Mouse (Mus musculus) embryo, embryonic 11.5 days (tissue): Measurements from ENCODE around the gene Akr1b8.
A peak's percentile ranks its signal among the peaks of the same experiment; 100 is the strongest.
"Not testable (repeated sequence)": the region's sequence is repeated elsewhere in the genome, so short reads cannot be mapped to it uniquely, and the experiment has no call there.

Experiments used
- DNase-seq: peaks from one replicate; pipeline ENCODE4 v3.0.0-alpha.2; 2012; ENCODE audit warnings: low read depth, low spot score

Gene Akr1b8

GRCm38 (mm10) chr6:34346096-34346898 lies 7.6 kb upstream of the Akr1b8 start:
- DNase-seq = peak; percentile 70

DNA sequence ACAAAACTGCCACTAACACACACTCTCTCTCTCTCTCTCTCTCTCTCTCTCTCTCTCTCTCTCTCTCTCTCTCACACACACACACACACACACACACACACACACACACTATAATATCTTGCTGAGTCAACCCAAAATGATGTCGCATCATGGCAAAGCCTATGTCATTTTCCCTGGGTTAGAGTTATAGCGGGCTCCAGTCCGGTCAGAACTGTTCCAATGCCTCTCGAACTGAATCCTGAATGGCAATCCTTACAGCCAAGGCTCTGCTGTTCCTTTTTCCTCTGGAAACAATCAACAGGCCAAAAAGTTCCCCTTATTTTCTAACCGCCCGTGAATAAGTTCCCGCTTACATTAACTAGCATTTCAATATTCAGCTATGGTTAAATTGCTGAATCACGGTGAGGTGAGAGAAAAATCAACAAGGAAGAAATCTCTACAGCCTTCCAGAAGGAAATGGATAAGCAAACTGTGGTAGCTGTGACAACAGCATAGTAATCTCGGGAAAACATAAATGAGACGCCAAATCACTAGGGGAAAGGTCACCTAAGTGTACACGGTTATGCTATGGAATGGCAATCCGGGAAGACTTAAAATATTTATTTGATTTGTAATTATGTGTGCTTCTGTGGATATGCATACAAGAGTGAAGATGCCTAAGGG lies 3.8 kb upstream of the Akr1b8 start:
- no peak for DNase-seq

DNA sequence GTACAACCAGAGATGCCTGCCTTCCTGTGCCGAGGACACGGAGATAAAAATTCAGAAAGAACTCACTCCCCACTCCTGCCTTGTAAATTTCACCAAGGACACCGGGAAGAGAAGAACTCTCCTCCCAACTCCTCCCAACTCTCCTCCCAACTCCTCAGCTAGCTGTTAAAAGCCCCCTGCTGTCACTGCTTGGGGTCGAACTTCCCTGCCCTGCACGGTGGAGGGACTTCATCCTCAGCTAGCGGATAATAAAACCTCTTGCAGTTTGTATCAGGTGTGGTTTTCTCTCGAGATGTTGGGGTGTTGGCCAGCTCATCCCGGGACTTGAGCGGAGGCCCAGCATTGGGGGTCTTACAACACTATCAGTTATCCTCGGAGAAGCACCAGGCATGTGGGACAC lies 2.4 kb upstream of the Akr1b8 start:
- not testable (repeated sequence) for DNase-seq

DNA sequence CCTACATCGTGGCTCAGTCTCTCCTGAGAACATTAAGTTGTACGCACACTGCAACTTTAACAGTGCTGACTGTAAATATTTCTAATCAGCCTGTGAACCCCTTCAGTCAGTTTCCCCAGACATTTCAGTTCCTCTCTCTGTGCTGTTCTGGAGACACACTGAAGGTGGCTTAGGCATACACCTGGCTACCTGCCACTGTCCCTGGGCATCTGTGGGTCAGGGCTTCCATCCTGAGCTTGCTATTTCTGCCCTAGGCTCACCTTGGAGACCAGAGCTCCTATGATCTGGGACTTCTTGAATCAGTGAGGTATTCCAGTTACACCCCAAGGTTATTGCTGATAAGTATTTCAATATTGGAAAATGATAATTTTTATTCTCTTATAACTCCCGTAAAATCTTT lies 1.5 kb upstream of the Akr1b8 start:
- DNase-seq = no peak

DNA sequence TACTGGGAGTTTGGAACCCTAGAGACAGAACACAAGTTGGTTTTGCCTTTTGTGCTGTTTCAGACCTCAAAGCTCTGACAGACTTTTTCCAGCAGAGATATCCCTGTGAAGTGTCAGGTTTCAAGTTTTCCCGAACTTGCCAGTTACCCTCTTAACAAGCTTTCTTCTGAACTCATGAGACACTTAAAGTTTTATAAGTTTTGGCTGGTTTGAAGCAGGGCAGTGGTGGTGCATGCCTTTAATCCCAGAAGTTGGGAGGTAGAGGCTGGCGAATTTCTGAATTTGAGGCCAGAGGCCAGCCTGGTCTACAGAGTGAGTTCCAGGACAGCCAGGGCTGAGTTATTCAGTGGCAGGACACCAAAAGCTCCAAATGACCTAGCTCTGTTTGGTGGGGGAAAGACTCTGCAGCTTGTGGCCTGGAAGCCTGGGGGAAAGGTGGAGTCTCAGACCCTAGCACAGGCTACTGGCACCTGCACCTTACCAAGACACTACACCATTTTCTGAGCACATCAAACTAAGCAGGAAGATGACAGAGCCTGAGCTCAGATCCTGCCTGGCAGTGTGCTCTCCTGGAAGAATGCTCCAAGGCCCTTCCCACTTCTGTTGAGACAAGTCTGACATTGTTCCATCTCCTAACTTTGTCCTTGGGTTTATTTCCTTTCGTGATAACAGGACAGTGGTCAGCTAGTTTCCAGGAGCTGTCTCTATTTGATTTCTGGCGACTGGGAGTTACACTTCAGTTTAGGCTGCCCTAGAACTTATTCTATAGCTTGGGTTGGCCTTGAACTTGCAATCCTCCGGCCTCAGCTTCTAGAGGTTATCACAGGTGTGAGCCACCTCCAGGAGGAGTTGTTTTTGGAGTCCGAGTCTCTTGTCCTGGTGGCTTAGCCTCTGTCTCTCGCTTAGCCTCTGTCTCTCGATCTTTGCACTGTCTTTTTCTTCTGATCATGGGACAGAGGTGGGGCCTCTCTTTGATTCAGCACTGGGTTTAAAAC lies 732 bp downstream of the Akr1b8 start:
- no peak for DNase-seq

GRCm38 (mm10) chr6:34355349-34355747 lies 1.4 kb downstream of the Akr1b8 start:
- no peak for DNase-seq

GRCm38 (mm10) chr6:34355841-34356240 lies 1.9 kb downstream of the Akr1b8 start:
- DNase-seq = no peak

- no peak for DNase-seq
Observed at GRCm38 (mm10) chr6:34364217-34365136, 10.6 kb downstream of the Akr1b8 start.

GRCm38 (mm10) chr6:34367998-34368397 lies 14.1 kb downstream of the Akr1b8 start:
- no peak for DNase-seq

- DNase-seq = no peak
Observed at GRCm38 (mm10) chr6:34370081-34370480, 16.2 kb downstream of the Akr1b8 start.

DNA sequence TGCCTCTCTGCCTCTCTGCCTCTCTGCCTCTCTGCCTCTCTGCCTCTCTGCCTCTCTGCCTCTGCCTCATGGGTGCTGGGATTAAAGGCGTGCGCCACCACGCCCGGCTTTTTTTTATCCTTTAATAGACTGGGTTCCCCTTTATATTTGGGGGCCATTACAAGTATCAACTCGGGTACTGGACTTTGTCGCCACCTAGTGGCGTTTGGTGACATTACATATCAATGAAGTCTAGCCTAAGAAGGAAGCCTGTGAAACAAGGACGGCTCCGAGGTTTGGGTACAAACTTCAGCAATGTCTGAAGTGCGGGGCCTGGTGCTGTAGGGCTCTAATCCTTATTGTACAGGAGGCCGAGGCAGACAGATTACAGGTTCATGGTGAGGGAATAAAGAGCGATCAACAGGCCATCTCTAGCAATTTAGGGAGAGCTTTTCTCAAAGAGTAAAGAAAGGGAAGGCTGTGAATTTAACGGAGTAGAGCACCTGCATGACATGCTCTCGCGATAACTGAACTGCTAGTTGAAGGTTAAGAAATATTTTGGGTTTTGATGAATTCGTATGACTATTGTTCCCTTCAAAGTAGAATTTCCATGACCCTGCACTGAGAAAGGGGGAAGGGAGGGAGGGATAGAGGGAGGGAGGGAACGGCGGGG lies 17.9 kb downstream of the Akr1b8 start:
- DNase-seq = peak; percentile 69

GRCm38 (mm10) chr6:34373841-34374240 lies 19.9 kb downstream of the Akr1b8 start:
- DNase-seq = no peak

GRCm38 (mm10) chr6:34375888-34376287 lies 22.0 kb downstream of the Akr1b8 start:
- not testable (repeated sequence) for DNase-seq

- DNase-seq = no peak
Observed at GRCm38 (mm10) chr6:34383401-34383800, 29.5 kb downstream of the Akr1b8 start.

DNA sequence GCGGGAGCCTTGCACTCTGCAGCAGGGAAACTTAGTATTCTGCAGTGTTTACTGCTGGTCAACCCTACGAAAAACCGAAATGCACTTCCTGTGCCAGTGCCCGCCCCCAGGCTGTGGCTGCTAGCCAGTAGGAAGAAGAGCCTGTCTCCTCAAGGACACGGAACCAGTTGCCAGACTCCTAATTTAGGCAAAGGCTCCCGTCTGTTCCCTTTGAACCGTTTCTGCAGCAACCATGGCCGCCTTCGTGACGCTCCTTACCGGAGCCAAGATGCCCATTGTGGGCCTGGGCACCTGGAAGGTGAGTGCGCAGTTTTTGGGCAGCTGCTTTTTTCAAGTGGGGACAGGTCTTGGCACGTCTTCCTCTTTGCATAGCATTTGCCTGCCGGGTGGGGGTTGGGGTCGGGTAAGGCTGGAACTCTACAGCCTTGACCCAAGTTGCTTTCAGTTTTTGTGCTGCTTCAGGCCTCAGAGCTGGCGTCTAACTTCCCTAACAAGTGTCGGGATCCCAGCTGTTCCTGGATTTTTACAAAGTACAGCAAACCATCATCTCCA lies 30.3 kb downstream of the Akr1b8 start, which contains the start of gene Akr1b10:
Gene Akr1b10 (plus strand): TSS at position 109 of the 552 bp plus-strand sequence.
- peak; percentile 23 for DNase-seq

DNA sequence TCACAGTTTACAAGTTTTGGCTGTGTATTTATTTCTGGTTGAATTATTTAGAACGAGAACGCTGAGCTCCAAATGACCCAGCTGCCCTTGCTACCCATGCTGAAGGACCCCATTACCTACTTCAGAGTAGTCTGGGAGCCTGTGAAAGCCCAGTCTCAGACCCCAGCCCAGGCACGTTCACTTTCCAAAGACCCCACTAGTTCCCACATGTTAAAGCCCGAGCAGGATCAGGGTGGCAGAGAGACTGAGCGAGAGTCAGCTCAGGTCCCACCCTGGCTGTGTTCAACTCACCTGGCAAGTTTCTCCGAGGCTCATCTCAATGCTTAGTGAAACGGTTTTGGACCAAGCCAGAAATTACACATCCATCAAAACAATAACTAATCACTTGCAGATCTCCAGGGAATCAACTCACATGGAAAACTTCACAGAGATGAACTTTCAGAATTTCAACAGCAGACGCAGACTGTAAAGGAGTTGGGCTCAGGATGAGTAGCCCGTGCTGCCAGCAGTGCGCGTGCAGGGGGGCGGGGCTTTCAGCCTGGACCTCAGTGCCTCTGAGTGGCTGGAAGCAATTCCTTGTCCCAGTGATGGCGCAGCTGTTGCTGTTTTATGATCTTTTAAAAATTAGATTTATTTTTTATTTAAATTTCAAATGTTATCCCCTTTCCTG lies 30.9 kb downstream of the Akr1b8 start:
- DNase-seq = no peak

DNA sequence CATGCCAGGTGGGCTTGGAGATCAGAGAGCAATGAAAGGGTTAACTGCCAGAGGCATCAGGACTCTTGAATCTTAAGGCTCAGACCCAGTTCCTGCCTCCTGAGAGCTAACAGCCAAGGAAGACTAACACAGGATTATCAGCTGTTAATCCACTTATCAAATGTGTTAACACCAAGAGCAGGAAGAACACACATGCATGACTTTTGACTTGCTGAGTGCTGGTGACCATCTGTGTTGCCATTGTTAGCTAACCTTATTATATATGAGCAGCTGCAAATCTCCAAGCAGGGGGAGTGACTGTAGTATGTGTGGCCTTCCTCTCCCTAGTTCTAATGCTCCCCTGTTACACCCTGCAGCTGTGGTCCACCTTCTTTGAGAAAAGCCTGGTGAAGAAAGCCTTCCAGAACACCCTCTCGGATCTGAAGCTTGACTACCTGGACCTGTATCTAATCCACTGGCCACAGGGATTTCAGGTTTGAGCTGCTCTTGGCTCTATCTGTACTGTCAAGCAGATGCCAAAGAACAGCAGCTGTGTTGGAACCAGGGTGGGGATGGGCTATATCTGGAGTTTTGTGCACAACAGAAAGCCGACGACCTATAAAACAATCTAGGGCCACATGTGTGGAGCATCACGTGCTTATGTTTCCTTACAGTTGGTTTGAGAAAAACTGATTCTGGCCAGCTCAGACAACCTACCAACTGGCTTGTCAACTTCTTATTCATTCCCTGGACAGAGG lies 34.7 kb downstream of the Akr1b8 start:
- DNase-seq = no peak

- no peak for DNase-seq
Observed at GRCm38 (mm10) chr6:34395897-34396296, 42.0 kb downstream of the Akr1b8 start.

DNA sequence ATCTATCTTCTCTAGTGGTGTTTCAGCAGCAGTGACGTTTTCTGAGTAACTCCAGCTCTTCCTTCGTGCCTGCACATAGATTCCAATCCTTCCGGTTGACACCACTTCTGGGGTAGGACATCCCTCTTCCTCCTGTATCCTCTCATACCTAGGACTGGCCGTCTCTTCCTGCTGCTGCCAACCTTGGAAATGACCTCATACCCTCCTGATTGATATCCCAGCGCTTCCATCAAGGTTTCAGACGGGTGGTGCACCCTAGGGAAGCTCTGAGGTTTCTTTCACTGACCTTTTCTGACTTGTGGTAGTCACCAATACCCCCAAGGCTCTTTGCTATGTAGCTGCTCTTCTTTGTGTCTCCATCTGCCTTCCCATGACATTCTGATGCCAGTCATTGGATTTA lies 44.5 kb downstream of the Akr1b8 start:
- DNase-seq = no peak
